Mouse (Mus musculus) mesoderm, embryonic 11.5 days (tissue): ENCODE data around the gene 1300017J02Rik.
"Not testable (repeated sequence)": the region's sequence is repeated elsewhere in the genome, so short reads cannot be mapped to it uniquely, and the experiment has no call there.

Experiments
- DNase-seq: peaks from one replicate; pipeline ENCODE4 v3.0.0-alpha.2; 2012; ENCODE audit warnings: low read depth, low spot score

1300017J02Rik gene

GRCm38 (mm10) chr9:103304927-103305326 is at the start of gene 1300017J02Rik, which contains the start of gene Topbp1:
TSS of gene 1300017J02Rik (minus strand) at chr9:103305082.
TSS of gene Topbp1 (plus strand) at chr9:103305215.
- DNase-seq, result peak; percentile 97

GRCm38 (mm10) chr9:103353500-103354260 is 48.8 kb upstream of the 1300017J02Rik start:
- DNase-seq, result not testable (repeated sequence)

- no peak for DNase-seq
These were observed 43.9 kb upstream of the 1300017J02Rik start for GRCm38 (mm10) chr9:103348791-103349190.

GRCm38 (mm10) chr9:103347996-103348490 is 43.2 kb upstream of the 1300017J02Rik start:
- no peak for DNase-seq

- DNase-seq, result no peak
These were observed 42.2 kb upstream of the 1300017J02Rik start for GRCm38 (mm10) chr9:103347045-103347444.

GRCm38 (mm10) chr9:103336912-103337311 is 32.0 kb upstream of the 1300017J02Rik start:
- no peak for DNase-seq

- DNase-seq, result no peak
These were observed 27.8 kb upstream of the 1300017J02Rik start for GRCm38 (mm10) chr9:103332663-103333062.

- no peak for DNase-seq
These were observed 21.6 kb upstream of the 1300017J02Rik start for GRCm38 (mm10) chr9:103326449-103326848.

- DNase-seq, result no peak
These were observed 19.8 kb upstream of the 1300017J02Rik start for GRCm38 (mm10) chr9:103324678-103325077.

GRCm38 (mm10) chr9:103309832-103310231 is 5.0 kb upstream of the 1300017J02Rik start:
- no peak for DNase-seq

GRCm38 (mm10) chr9:103305332-103306041 is 605 bp upstream of the 1300017J02Rik start:
- peak; percentile 61 for DNase-seq

GRCm38 (mm10) chr9:103302666-103303065 is 2.2 kb downstream of the 1300017J02Rik start:
- DNase-seq, result peak; percentile 70

GRCm38 (mm10) chr9:103302239-103302638 is 2.6 kb downstream of the 1300017J02Rik start:
- DNase-seq, result no peak

GRCm38 (mm10) chr9:103301086-103301485 is 3.8 kb downstream of the 1300017J02Rik start:
- no peak for DNase-seq

GRCm38 (mm10) chr9:103294507-103294906 is 10.4 kb downstream of the 1300017J02Rik start:
- no peak for DNase-seq

GRCm38 (mm10) chr9:103288489-103289180 is 16.2 kb downstream of the 1300017J02Rik start:
- no peak for DNase-seq

GRCm38 (mm10) chr9:103287840-103288488 is 16.9 kb downstream of the 1300017J02Rik start:
- no peak for DNase-seq

GRCm38 (mm10) chr9:103286901-103287422 is 17.9 kb downstream of the 1300017J02Rik start:
- no peak for DNase-seq

GRCm38 (mm10) chr9:103286396-103286795 is 18.5 kb downstream of the 1300017J02Rik start:
- no peak for DNase-seq

- no peak for DNase-seq
These were observed 28.0 kb downstream of the 1300017J02Rik start for GRCm38 (mm10) chr9:103276876-103277275.

- no peak for DNase-seq
These were observed 29.2 kb downstream of the 1300017J02Rik start for GRCm38 (mm10) chr9:103275676-103276075.
